Mouse (Mus musculus) R1 (cell line): ENCODE measurements at regions not wholly inside any gene's neighbourhood (a gene's known extent, or its start where the extent isn't known, plus 50 kb on each side); places are given as distances from the start of the nearest gene placed in this dataset.
A peak's percentile ranks its signal among the peaks of the same experiment; 100 is the strongest.

Experiments
- DNase-seq: peaks from one replicate; pipeline ENCODE4 v3.0.0-alpha.2; 2018; ENCODE audit warnings: low read depth, low spot score

DNA sequence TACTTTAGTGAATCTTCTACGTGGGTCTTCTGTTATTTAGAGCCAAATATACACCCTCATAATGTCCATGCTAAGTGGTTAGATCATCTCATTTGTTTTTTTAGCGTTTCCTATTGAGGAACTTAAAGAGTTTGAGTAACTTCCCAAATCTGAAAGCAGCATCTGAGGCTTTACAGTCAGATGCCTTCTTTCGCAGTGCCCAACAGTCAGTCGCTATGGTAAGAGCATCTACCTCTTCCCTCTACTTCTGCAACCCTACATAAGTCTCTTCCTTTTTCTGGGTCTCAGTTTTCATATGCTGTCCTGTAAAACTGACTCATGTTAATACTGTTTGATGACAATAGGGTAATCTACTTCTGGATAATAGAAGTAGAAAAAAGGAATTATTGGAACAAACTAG lies 146.8 kb downstream of the Ktn1 start:
- DNase-seq: no peak

- DNase-seq: no peak
Measured at GRCm38 (mm10) chr14:47798203-47798602, 150.0 kb downstream of the Ktn1 start.

GRCm38 (mm10) chr14:47799564-47799963 lies 151.3 kb downstream of the Ktn1 start:
- DNase-seq: no peak

DNA sequence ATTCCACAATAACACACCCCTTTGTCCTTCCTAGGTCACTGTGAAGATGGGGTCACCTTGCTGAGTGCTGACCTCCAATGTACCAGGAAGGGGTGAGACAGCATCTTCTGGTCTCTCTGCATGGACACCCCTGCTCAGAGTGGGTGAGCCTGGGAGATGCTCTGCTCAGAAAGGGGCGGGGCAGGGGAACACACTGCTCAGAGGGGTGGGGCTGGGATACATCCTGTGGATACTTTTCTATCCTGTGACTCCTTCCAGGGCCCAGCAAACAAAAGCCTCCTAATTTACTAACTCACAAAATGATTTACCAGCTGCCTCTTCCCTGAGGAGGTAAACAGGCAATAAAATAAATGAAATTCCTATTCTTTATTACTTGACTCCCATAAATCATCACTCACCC lies 157.0 kb downstream of the Ktn1 start:
- DNase-seq: peak; percentile 19

- DNase-seq: no peak
Measured at GRCm38 (mm10) chr14:47805771-47806535, 157.7 kb downstream of the Ktn1 start.

GRCm38 (mm10) chr14:47808097-47808910 lies 160.1 kb downstream of the Ktn1 start:
- no peak for DNase-seq

DNA sequence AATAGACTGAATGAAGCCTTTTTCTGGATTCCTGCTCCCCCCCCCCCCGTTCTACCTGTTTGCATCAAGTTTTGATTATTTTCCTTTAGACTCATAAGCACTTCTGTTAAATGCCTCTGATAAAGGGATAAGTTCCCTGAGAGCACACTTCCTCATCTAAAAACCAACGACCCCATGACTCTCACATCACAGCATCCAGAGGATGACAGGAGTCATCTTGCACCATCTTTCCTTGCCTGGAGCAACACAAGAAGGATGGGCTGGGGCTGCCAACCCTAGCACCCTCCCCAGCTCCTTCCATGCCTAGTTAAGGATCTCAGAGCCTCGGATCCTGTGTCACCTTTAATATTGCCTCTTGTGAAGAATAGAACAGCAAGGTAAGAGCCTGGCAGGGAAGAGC lies 170.0 kb downstream of the Ktn1 start:
- DNase-seq: no peak

DNA sequence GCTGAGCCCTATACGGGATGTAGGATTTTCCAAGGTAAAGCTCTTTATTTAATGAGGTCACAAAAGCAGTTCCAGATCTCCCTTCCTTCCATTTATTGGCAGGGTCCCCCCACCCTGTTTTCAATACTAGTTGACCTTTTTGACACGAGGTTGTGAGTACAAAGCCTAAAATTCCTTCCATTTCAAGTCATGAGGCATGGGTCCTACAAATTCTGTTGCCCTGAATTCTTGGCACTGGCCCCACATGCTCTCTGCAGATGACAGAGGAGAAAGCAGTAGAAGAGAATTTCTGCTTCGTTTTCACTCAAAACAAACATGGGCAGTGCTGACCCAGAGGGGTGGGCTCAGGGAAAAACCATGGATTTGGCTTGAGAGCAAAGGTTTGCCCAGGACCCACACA lies 170.4 kb downstream of the Ktn1 start:
- no peak for DNase-seq

- DNase-seq: peak; percentile 23
Measured at GRCm38 (mm10) chr14:47820571-47821143, 172.4 kb downstream of the Ktn1 start.

GRCm38 (mm10) chr14:47823182-47823581 lies 174.9 kb downstream of the Ktn1 start:
- no peak for DNase-seq

DNA sequence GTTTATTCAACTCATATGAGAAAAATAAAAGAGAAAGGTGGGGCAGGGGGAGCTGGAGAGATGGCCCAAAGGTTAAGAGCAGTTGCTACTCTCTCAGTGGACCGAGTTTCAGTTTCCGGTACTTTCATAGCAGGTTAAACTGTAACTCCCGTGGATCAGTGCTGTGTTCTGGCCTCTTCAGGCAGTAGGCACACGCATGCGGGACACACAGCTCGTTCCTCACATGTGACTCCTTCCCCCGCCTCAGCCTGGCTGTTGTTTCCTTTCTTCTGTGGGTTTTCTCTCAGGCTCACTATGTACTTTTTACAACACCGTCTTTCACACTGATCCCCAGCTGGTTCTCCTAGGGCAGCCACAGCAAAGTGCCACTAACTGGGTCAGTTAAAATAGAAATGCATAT lies 175.4 kb downstream of the Ktn1 start:
- DNase-seq: peak; percentile 33

DNA sequence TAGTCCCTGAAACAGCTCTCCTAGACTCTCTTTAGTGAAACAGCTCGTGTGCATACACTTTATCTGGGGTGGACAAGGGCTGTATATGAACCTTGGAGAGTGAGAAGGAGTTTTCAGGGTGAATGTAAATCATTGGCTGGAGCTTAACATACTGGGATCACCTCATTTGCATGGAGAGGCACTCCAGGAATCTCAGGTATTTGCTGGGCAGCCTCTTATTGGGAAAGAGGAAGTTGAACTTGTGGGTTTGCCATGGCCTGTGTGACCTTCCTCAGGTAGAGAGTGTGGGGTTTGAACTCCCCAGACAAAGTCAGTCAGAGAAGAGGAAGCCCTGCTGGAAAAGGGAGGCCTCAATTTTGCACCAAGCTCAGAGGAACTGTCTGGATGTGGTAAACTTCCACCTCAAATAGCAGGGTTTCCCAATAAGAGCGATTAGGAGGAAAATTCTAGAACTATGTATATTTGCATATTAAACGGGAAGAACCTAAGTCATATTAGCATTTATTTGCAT lies 177.3 kb downstream of the Ktn1 start:
- DNase-seq: peak; percentile 79

GRCm38 (mm10) chr14:47826545-47826944 lies 178.3 kb downstream of the Ktn1 start:
- no peak for DNase-seq

DNA sequence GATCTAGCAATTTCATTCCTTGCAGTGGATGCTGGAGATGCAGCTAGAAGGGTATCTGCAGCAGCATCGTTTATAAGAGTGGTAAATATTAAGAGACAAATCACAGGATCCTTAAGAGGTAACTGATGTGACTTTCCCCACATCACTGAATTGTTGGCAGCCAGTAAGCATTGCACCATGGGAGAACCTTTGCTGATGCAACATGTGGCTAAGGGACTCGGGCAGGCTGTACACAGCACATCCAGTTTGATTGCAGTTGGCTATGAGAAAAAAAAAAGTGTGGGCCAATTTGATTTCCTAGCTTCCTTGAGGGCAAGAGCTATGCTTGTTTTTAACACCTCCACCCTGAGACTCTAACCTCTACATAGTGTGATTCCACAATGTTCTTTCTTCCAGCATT lies 179.4 kb downstream of the Ktn1 start:
- DNase-seq: no peak

DNA sequence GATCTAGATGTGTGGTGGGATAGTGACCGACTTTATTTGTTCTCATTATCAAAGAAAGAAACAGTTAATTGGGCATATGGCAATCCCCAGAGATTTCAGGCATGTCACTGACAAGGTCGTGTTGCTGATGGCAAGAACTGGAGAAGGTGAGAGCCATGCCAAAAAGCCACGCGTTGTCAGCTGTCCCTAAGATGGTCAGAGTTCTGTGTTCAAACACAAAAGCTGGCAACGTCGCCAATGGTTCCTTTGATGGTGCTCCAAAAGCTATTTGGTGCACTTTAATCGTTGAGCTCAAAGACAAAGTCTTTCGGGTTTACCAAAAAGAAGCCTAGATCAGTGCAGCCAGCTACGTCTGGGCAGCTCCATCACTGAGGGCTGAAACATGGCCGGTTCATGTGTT lies 185.4 kb downstream of the Ktn1 start:
- no peak for DNase-seq

GRCm38 (mm10) chr14:47835408-47835807 lies 187.2 kb downstream of the Ktn1 start:
- DNase-seq: peak; percentile 58

- no peak for DNase-seq
Measured at GRCm38 (mm10) chr14:47839493-47840215, 191.4 kb downstream of the Ktn1 start.

GRCm38 (mm10) chr14:47844366-47844765 lies 196.1 kb downstream of the Ktn1 start:
- no peak for DNase-seq

- DNase-seq: no peak
Measured at GRCm38 (mm10) chr14:47848861-47849260, 200.6 kb downstream of the Ktn1 start.

- DNase-seq: peak; percentile 52
Measured at GRCm38 (mm10) chr14:47856280-47856765, 208.1 kb downstream of the Ktn1 start.

DNA sequence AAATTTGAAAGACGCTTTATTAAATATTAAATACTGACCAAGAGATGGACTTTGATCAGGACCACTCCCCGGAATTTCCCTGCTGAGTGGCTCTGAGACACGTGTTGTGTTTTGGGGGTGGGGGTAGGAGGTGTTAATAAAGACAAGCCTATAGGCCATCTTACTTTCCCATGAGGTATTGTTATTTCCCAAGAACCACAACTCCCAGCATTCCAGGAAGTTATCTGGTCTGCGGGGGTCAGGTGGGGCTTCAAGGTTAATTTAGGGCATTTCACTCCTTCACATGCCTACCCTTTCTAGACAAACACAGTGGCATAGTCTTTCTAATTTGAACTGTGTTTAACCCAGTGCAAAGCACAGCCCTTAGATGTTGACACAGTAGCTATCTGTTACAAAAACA lies 209.0 kb downstream of the Ktn1 start:
- DNase-seq: peak; percentile 78
